Mouse (Mus musculus) stomach, embryonic 16.5 days (tissue): ENCODE data around the gene Mfsd12. TPM values are rescaled to one million over a fixed set of nuclear protein-coding genes. Genes with fewer than 3 reads are reported as not detected.

Source experiments
- ATAC-seq: fragments of 200-750 bp; cut with Nextera tagmentation; 2 replicates; pipeline ENCODE4 v1.8.0; 2017; ENCODE audit warnings: moderate number of reproducible peaks, moderate TSS enrichment; ENCODE audit not compliant: insufficient read depth, low FRiP score
- H3K27ac ChIP-seq: fragments of 300-500 bp; sonication (generic); 2 replicates; pipeline ENCODE4 v1.5.1; 2014; ENCODE audit warnings: low read length
- H3K27me3 ChIP-seq: fragments of 300-500 bp; sonication (generic); 2 replicates; pipeline ENCODE4 v1.6.1; 2014; ENCODE audit warnings: low read length, control low read depth, mixed read lengths; ENCODE audit not compliant: control insufficient read depth, insufficient read depth
- H3K36me3 ChIP-seq: fragments of 300-500 bp; sonication (generic); 2 replicates; pipeline ENCODE4 v1.6.1; 2014; ENCODE audit warnings: low read length; ENCODE audit not compliant: control insufficient read depth, insufficient read depth
- H3K4me1 ChIP-seq: fragments of 300-500 bp; sonication (generic); 2 replicates; pipeline ENCODE4 v1.6.1; 2014; ENCODE audit warnings: low read length, control low read depth, mixed read lengths; ENCODE audit not compliant: control insufficient read depth, insufficient read depth
- H3K4me2 ChIP-seq: fragments of 300-500 bp; sonication (generic); 2 replicates; pipeline ENCODE4 v1.6.1; 2014; ENCODE audit warnings: low read depth, low read length, mixed read lengths
- H3K4me3 ChIP-seq: fragments of 300-500 bp; sonication (generic); replicated peaks from 2 replicates; pipeline ENCODE4 v1.5.1; 2014; ENCODE audit warnings: mild to moderate bottlenecking, low read length
- H3K9ac ChIP-seq: fragments of 300-500 bp; sonication (generic); 2 replicates; pipeline ENCODE4 v1.6.1; 2014; ENCODE audit warnings: low read length
- H3K9me3 ChIP-seq: fragments of 300-500 bp; sonication (generic); replicated peaks from 2 replicates; pipeline ENCODE4 v1.6.1; 2016; ENCODE audit warnings: low read length, control low read depth; ENCODE audit not compliant: control insufficient read depth
- WGBS: fragments of 180-500 bp; shearing (Covaris S2); extraction: QIAGEN DNeasy Blood & Tissue Kit; methylation state at CpG from one replicate; pipeline ENCODE4 v1.1.7; 2014; 5-methylcytosine and 5-hydroxymethylcytosine counted together
- polyA plus RNA-seq: library from polyadenylated mRNA; unstranded; fragments of >200 nt; fragmentation: Nextera tagmentation; extraction: Ambion mirVana; gene quantifications from 2 replicates; pipeline ENCODE4 v1.2.1, GENCODE M21; 2015

The Mfsd12 gene
- polyA plus RNA-seq, 1 experiment from 2014 or later, result 8.6 TPM

DNA sequence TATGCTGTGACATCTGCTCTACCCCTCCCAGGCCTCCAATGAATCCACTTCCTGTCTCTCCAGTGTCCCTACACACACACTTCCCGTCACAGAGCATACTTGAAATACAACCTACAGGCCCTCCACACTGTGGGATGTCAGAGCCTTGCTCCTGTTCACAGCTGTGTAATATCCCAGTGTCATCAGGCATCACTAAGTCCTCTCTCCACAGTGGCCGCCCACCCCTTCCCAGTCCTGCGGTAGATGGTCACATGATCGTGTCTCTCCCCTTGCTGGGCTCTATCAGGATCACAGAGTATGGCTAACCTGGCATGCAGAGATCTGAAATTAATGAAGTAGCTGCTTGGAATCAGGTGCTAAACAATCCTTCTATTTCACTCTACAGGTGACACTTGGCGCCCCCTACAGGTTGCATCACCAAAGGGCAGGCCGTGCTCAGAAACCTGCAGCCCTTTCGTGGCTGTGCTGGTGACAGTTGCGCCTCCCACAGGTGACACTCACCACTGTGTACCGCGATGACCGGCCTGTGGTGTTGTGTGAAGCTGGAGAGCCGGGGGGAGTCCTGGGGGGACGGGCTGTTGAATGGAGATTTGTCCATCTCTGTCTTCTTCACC is 48.4 kb downstream of the Mfsd12 start:
- 46% methylated on average over 13 of the region's 13 CpGs for WGBS
- Histone ChIP-seq H3K36me3 (peaks cover 9% of the 10 kb centered on the region; the same call in 1 of the 2 replicates), H3K4me2 (no peak overlapping the region), H3K27me3 (no peaks in the 10 kb centered on the region), H3K9me3 (no peaks in the 10 kb centered on the region), H3K4me1 (peaks cover 65% of the 10 kb centered on the region), H3K27ac (peak overlapping the region; percentile 5; the same call in 1 of the 2 replicates), H3K9ac (no peak overlapping the region), H3K4me3 (no peak overlapping the region)
- no peak for ATAC-seq

DNA sequence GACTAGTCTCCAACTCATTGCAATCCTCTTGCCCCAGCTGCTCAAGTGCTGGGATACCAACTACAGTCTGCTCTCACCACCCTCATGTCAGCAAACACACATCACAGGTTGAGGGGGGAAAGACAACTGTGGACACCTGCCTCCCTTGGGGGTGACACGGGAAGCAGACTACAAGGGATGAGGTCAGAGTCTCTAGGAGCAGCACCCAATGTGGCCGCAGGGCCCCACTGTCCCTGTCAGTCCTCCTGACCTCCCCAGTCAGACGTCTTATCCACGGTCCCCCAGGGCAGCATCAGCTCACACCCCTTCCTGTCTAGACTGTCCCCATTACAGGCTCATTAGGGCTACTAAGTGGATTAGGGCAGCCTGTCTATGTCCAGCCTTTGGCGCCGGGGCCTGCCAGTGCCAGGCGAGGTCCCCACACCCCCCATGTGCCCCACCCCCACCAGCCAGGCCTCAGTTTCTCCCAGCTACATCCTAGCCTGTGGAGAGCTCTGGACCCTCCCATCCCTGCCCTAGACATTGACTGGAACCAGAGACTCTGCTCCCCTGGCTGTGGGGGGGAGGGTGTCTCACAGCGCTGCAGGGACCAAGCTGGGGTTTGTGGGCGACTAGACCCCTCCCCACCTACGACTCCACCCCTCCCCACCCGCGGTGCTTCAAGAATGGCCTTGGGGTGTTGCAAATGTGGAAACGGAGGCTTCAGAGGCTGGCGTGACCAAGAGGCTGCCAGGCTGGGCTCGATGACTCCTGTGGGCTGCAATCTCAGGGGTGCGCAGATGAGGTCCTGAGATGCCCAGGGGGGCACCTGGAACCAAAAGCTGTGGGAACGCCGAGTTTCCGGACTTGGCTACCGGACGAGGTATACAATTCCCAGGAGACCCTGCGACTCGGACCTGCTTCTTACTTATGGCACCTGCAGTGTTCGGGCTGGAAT is 49.5 kb downstream of the Mfsd12 start:
- no peak overlapping the region for H3K27ac ChIP-seq
- H3K4me2 ChIP-seq, result peak overlapping the region; percentile 38

DNA sequence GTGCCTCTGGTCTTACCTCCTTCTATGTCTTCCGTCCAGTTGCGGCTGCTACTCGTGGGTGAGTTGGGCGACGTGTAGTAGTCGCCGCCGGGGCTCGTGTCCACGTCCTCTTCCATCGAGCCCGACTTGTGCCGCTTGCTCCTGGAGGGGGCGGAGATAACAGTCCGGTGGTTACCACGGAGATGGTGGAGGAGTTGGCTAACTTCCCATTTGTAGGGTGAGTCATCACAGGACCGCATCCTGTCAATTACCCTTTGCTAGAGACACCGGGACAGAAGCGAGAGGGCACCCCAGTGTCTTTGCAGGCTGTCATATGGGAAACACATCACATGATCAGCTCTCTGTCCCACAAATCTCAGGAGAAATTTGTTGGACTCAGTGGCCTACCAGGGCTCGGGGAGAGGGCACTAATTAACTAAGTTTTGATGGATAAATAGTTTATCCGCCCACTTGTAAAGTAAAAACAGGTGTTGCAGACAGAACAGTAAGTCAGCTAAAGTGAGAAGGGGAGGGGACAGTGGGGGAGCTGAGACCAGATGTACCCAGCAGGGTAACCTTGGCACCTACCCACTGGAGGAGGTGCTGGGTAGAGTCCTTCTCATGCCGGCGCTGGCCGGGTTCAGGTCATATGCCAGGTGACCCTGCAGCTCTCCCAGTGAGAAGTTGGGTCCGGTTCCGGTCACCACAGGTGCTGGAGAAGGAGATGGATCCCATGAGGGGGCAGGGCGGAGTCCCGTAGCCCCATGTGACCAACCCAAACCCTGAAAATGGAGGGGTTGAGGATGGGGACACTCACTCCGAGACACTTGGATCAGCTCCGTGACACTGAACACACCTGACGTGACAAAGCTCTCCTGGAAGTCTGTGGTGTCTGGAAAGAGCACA is 50.5 kb downstream of the Mfsd12 start:
- no peak for ATAC-seq
- Histone ChIP-seq H3K36me3 (peaks cover 9% of the 10 kb centered on the region), H3K27ac (peak overlapping the region; percentile 70), H3K9me3 (no peaks in the 10 kb centered on the region), H3K9ac (peak overlapping the region; percentile 42; the same call in 1 of the 2 replicates), H3K4me1 (peaks cover 69% of the 10 kb centered on the region), H3K4me3 (peak overlapping the region; percentile 28), H3K4me2 (peak overlapping the region; percentile 38), H3K27me3 (no peaks in the 10 kb centered on the region)
- WGBS, result 29% methylated on average over 31 of the region's 31 CpGs

More for the DNA sequence above, 49.5 kb downstream of the Mfsd12 start:
- 47% methylated on average over 24 of the region's 24 CpGs for WGBS
- H3K4me1 ChIP-seq, result peaks cover 69% of the 10 kb centered on the region
- H3K9me3 ChIP-seq, result no peaks in the 10 kb centered on the region
- H3K9ac ChIP-seq, result peak overlapping the region; percentile 42; the same call in 1 of the 2 replicates
- no peak for ATAC-seq
- peak overlapping the region; percentile 28 for H3K4me3 ChIP-seq
- H3K36me3 ChIP-seq, result peaks cover 9% of the 10 kb centered on the region; the same call in 1 of the 2 replicates
- no peaks in the 10 kb centered on the region for H3K27me3 ChIP-seq

DNA sequence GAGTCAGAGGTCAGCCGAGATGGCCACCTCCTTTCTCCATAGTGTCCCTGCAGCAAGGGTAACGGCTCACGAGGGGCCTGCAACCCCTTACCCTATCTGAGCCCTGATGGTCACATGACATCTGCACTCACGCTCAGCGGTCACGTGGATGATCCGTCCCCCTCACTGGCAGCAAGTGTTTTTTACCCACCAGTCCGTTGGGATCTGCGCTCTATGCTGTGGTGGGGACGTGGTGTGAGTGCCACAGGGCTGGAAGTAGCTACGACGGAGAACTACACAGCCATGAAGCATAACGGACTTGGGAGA is 51.1 kb downstream of the Mfsd12 start:
- H3K4me2 ChIP-seq, result no peak overlapping the region
- H3K4me1 ChIP-seq, result peaks cover 69% of the 10 kb centered on the region
- no peak for ATAC-seq
- peaks cover 9% of the 10 kb centered on the region for H3K36me3 ChIP-seq
- H3K9ac ChIP-seq, result no peak overlapping the region
- H3K27ac ChIP-seq, result peak overlapping the region; percentile 70; the same call in 1 of the 2 replicates
- H3K27me3 ChIP-seq, result no peaks in the 10 kb centered on the region
- no peak overlapping the region for H3K4me3 ChIP-seq
- H3K9me3 ChIP-seq, result no peaks in the 10 kb centered on the region
- 56% methylated on average over 13 of the region's 13 CpGs for WGBS

DNA sequence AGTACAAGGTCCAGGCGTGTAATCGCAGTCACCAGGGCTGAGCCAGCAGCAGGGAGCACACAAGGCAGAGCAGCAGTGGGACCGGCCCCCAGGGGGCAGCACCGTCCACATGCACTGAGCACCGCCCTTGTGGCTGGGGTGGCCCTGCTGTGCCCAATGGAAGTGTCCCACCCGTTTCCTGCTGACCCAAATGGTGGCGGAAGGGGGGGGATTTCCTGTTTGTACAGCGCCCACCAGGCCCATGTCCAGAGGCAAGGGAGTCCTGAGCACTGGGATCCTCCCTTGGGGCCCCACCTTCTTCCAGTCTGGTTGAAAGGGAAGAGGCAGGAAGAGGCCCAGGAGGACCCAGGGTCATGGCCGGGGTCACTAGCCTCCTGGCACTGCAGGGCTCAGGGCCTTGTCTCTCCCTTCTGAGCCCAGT is 51.6 kb downstream of the Mfsd12 start:
- Histone ChIP-seq H3K4me2 (peak overlapping the region; percentile 11; the same call in 1 of the 2 replicates), H3K36me3 (peaks cover 9% of the 10 kb centered on the region), H3K9me3 (no peaks in the 10 kb centered on the region), H3K27ac (peak overlapping the region; percentile 70), H3K4me1 (peaks cover 71% of the 10 kb centered on the region), H3K4me3 (no peak overlapping the region), H3K9ac (peak overlapping the region; percentile 14; the same call in 1 of the 2 replicates), H3K27me3 (no peaks in the 10 kb centered on the region)
- WGBS, result 24% methylated on average over 9 of the region's 9 CpGs
- ATAC-seq, result peak; percentile 34; the same call in 1 of the 2 replicates

DNA sequence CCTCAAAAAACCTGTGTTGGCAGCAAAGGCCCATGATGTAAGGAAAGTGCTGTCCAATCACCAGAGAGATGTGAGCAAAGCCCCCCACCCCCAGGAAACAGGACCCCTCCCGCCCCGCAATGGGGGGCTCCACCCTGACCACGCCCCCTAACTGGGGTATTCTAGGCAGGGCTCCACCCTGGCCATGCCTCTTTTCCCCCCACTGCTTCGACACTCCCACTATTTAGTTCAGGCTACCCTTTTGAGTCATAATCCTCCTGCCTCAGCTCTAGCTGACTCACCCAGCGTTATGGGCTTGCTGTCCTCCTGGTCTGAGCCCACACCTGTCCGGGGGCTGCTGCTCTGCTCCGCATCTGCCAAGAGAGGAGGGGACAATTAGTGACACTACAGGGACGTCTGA is 52.0 kb downstream of the Mfsd12 start:
- H3K9ac ChIP-seq, result peak overlapping the region; percentile 14; the same call in 1 of the 2 replicates
- WGBS, result 30% methylated on average over 8 of the region's 8 CpGs

DNA sequence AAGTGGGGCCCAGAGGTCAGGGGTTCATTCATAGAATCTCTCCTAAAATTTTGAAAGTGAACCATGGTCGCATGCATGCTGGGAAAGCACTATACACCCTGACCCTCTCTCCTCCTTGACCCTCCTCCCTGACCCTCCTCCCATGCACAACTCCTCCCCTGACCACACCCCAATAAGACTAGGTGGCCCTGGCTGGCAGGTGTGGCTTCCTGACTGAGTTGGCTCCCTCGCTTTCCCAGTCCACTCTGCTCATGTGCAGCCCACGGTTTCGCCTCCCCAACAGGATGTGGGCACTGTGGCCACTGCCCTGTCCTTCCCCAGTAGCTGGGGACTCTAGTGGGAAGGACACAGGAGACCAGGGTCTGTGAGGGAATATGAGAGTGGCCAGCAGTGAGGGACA is 53.1 kb downstream of the Mfsd12 start:
- no peaks in the 10 kb centered on the region for H3K9me3 ChIP-seq
- peak overlapping the region; percentile 42; the same call in 1 of the 2 replicates for H3K27ac ChIP-seq
- H3K9ac ChIP-seq, result peak overlapping the region; percentile 0; the same call in 1 of the 2 replicates
- H3K4me1 ChIP-seq, result peaks cover 85% of the 10 kb centered on the region
- no peak overlapping the region for H3K4me3 ChIP-seq
- no peak overlapping the region for H3K4me2 ChIP-seq
- H3K27me3 ChIP-seq, result no peaks in the 10 kb centered on the region
- peaks cover 9% of the 10 kb centered on the region for H3K36me3 ChIP-seq
- ATAC-seq, result no peak
- WGBS, result 63% methylated on average over 4 of the region's 4 CpGs

More for the DNA sequence above, 52.0 kb downstream of the Mfsd12 start:
- peaks cover 9% of the 10 kb centered on the region for H3K36me3 ChIP-seq
- H3K27ac ChIP-seq, result peak overlapping the region; percentile 70
- ATAC-seq, result no peak
- peaks cover 75% of the 10 kb centered on the region for H3K4me1 ChIP-seq
- no peaks in the 10 kb centered on the region for H3K27me3 ChIP-seq
- peak overlapping the region; percentile 11; the same call in 1 of the 2 replicates for H3K4me2 ChIP-seq
- no peaks in the 10 kb centered on the region for H3K9me3 ChIP-seq
- no peak overlapping the region for H3K4me3 ChIP-seq

DNA sequence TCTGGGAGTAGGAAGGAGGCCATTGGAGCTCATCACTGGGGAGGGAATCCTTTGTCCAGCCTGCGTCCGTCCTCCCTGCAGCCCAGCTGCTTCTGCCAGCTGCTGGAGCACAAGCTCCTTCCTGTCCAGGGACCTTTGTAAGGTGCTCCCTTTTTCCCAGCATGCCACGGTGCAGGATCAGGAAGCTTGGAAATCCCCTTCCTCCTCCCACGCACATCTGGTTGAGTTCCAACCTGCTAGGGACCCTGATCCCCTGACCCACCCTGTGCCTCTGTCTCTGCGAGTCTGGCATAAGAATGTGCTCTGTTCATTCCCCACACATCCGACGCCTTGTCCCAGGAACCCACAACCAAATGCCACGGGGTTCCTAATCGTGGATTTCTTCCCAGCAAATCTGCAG is 53.7 kb downstream of the Mfsd12 start:
- no peak overlapping the region for H3K4me3 ChIP-seq
- peak overlapping the region; percentile 94 for H3K27ac ChIP-seq
- peaks cover 8% of the 10 kb centered on the region for H3K36me3 ChIP-seq
- H3K4me1 ChIP-seq, result peaks cover 91% of the 10 kb centered on the region
- no peaks in the 10 kb centered on the region for H3K27me3 ChIP-seq
- WGBS, result 64% methylated on average over 9 of the region's 9 CpGs
- H3K4me2 ChIP-seq, result no peak overlapping the region
- H3K9ac ChIP-seq, result no peak overlapping the region; the same call in 1 of the 2 replicates
- ATAC-seq, result no peak
- no peaks in the 10 kb centered on the region for H3K9me3 ChIP-seq
